Mouse (Mus musculus): ENCODE results near the gene Bbs12.

GRCm38 (mm10) chr3:37341110-37341509 lies 28.8 kb downstream of the Bbs12 start:
- no peak for TF ChIP-seq POLR2A (IDR thresholded peaks at IDR 0.05; ENCODE audit: borderline replicate concordance, insufficient read depth, low read length)
- no peak for TF ChIP-seq CTCF (IDR thresholded peaks at IDR 0.05; ENCODE audit: borderline replicate concordance, insufficient read depth, low read depth, low read length)

Measured in cerebellum, adult 2 months (tissue).